Mouse (Mus musculus) hindlimb bud, embryonic 11.5 days (tissue): ENCODE data around the gene H2afv.

Experiments
- DNase-seq: peaks from one replicate; pipeline ENCODE4 v3.0.0-alpha.2; 2012; ENCODE audit warnings: low read depth, low spot score; ENCODE audit errors: extremely low spot score

Gene H2afv

GRCm38 (mm10) chr11:6390376-6391053, 53.7 kb downstream of the H2afv start:
- DNase-seq = no peak

- DNase-seq = no peak
Measured at GRCm38 (mm10) chr11:6389483-6389921, 54.7 kb downstream of the H2afv start.

- DNase-seq = no peak
Measured at GRCm38 (mm10) chr11:6388726-6389413, 55.4 kb downstream of the H2afv start, which contains the start of gene Zmiz2. Zmiz2 (plus strand) TSS chr11:6389074.

GRCm38 (mm10) chr11:6388126-6388725, 56.0 kb downstream of the H2afv start:
- DNase-seq = no peak

- no peak for DNase-seq
Measured at GRCm38 (mm10) chr11:6380916-6381315, 63.3 kb downstream of the H2afv start.
